Mouse (Mus musculus): ENCODE measurements at regions not wholly inside any gene's neighbourhood (a gene's known extent, or its start where the extent isn't known, plus 50 kb on each side); places are given as distances from the start of the nearest gene placed in this dataset.
"Not testable (repeated sequence)": the region's sequence is repeated elsewhere in the genome, so short reads cannot be mapped to it uniquely, and the experiment has no call there.

GRCm38 (mm10) chr6:7120136-7120535, 164.3 kb downstream of the Sdhaf3 start:
- peak in 1 of 2 experiments; percentile 18 for DNase-seq

GRCm38 (mm10) chr6:7133042-7133441, 177.2 kb downstream of the Sdhaf3 start:
- DNase-seq: no peak

GRCm38 (mm10) chr6:7134062-7134461, 178.3 kb downstream of the Sdhaf3 start:
- no peak for DNase-seq

- no peak for DNase-seq
Measured at GRCm38 (mm10) chr6:7134888-7135287, 179.1 kb downstream of the Sdhaf3 start.

- no peak for DNase-seq
Measured at GRCm38 (mm10) chr6:7181711-7182110, 225.9 kb downstream of the Sdhaf3 start.

GRCm38 (mm10) chr6:7199046-7199599, 243.3 kb downstream of the Sdhaf3 start:
- DNase-seq: no peak

- no peak for DNase-seq
Measured at GRCm38 (mm10) chr6:7215880-7216279, 260.1 kb downstream of the Sdhaf3 start.

GRCm38 (mm10) chr6:7252286-7252685, 296.5 kb downstream of the Sdhaf3 start:
- no peak for DNase-seq

GRCm38 (mm10) chr6:7277431-7277830, 277.2 kb upstream of the Tac1 start:
- DNase-seq: no peak

GRCm38 (mm10) chr6:7306956-7307355, 247.7 kb upstream of the Tac1 start:
- DNase-seq: no peak

- DNase-seq: no peak
Measured at GRCm38 (mm10) chr6:7313496-7313895, 241.2 kb upstream of the Tac1 start.

- no peak for DNase-seq
Measured at GRCm38 (mm10) chr6:7326974-7327373, 227.7 kb upstream of the Tac1 start.

GRCm38 (mm10) chr6:7356634-7357033, 198.0 kb upstream of the Tac1 start:
- DNase-seq: no peak

GRCm38 (mm10) chr6:7367166-7367565, 187.5 kb upstream of the Tac1 start:
- DNase-seq: no peak

GRCm38 (mm10) chr6:7374629-7375028, 180.1 kb upstream of the Tac1 start:
- no peak for DNase-seq

- DNase-seq: no peak
Measured at GRCm38 (mm10) chr6:7375851-7376250, 178.8 kb upstream of the Tac1 start.

- DNase-seq: no peak
Measured at GRCm38 (mm10) chr6:7378651-7379050, 176.0 kb upstream of the Tac1 start.

- no peak for DNase-seq
Measured at GRCm38 (mm10) chr6:7424731-7425130, 129.9 kb upstream of the Tac1 start.

GRCm38 (mm10) chr6:7441725-7442124, 113.0 kb upstream of the Tac1 start:
- DNase-seq: no peak

GRCm38 (mm10) chr6:7442286-7442685, 112.4 kb upstream of the Tac1 start:
- DNase-seq: not testable (repeated sequence)

- no peak for DNase-seq
Measured at GRCm38 (mm10) chr6:7455881-7456280, 98.8 kb upstream of the Tac1 start.

GRCm38 (mm10) chr6:7463896-7464295, 90.8 kb upstream of the Tac1 start:
- DNase-seq: no peak

- DNase-seq: no peak
Measured at GRCm38 (mm10) chr6:7464346-7464745, 90.3 kb upstream of the Tac1 start.

GRCm38 (mm10) chr6:7472366-7473026, 82.2 kb upstream of the Tac1 start:
- DNase-seq: no peak

- no peak for DNase-seq
Measured at GRCm38 (mm10) chr6:7473730-7474129, 80.9 kb upstream of the Tac1 start.
